Mouse (Mus musculus): ENCODE results near the gene Arxes2. TPM values are rescaled to one million over a fixed set of nuclear protein-coding genes. Genes with fewer than 3 reads are reported as not detected.

Gene Arxes2
- total RNA-seq (2015) (not detected in 2 replicates), total RNA-seq (2017) (not detected in 2 replicates)

DNA sequence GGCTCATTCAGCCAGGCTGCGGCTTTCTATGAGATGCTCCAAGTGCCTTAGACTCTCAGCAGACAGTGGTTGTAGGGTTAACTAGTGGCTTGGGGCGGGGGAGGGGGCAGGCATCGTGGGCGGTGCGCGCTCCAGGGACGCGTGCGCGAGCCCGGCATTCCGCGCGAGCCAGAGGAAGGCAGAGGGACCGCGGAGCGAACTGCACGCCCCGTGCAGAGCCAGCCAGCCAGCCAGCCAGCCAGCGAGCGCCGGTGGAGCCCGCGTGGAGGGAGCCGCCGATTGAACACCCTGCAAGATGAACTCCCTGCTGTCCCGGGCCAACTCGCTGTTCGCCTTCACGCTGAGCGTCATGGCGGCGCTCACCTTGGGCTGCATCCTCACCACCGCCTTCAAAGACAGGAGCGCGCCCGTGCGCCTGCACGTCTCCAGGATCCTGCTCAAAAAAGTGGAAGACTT lies at the start of gene Arxes2:
Gene Arxes2 (plus strand): TSS at position 161 of the 456 bp plus-strand sequence.
- ATAC-seq (ENCODE audit: poor library complexity, severe bottlenecking): peak; percentile 18; the same call in 1 of the 2 replicates

- no peak for ATAC-seq (ENCODE audit: poor library complexity, severe bottlenecking)
Observed at GRCm38 (mm10) chrX:135948699-135949437, 44.8 kb upstream of the Arxes2 start.

DNA sequence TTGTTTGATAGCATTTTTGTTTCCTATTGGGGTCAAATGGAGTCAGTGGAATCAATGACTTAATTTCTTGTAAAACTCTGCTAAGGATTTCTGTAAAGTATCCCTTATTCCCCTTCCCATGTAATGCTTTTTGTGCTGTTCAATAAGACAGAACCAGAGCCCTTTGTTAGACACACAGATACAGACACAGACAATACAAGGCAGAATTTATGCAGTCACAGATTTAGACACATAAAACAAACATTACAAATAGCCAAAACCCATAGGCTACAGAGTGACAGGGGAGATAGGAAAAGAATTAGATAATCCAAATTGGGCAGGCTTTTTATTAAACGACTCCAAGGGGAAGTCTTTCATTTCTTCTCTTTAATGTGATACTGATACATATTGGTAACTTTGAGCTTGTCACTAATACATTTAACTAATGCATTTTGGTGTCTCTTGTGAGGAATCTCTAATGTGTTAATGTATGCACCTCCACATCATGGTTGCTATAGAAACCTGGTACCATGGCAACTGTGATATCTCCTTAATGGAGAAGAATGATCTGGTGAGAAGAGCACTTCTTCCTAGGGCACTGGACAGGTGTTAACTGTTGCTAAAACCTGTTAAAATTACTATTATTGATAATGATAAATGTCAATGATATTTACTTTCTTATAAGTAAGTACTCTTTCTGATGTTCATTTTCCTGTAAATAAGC lies 36.5 kb upstream of the Arxes2 start:
- ATAC-seq (ENCODE audit: poor library complexity, severe bottlenecking): no peak

DNA sequence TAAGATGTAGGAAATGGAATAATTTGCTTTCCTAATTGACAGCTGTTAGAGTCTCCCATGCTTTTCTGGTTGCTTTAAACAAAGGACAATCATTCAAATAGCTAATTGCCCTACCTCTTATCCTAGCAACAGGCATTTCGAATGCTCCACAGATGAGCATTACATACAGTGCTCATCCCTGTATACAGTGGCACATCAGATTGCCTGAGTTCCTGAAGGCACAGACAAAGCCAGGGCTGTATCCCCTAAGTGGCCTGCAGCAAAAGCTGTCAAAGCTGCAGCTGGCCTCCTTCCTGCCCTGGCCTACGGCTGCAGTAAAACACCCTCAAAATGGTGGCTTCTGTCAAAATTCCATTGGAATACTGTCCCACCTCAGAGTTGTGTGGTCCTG lies 35.9 kb upstream of the Arxes2 start:
- no peak for ATAC-seq (ENCODE audit: poor library complexity, severe bottlenecking)

- ATAC-seq (ENCODE audit: poor library complexity, severe bottlenecking): no peak
Observed at GRCm38 (mm10) chrX:135958589-135959225, 34.9 kb upstream of the Arxes2 start.

DNA sequence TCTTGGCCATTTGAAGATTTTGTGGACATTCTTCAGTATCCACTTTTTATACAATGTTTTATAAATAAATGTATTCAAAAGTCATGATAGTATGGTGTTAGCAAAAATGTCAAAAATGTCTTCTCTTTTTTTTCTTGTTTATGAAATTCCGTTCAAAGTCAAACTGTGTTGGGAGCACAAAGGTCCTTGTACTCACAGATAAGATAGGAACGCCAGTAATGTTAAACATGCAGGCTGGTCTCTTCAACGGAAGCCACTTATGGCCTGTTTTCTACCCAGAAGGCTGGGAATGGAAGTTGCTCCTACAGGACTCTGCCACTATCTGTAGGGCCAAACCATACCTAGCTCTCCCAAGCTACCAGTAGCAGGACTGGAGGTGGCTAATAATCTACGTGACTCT lies 34.1 kb upstream of the Arxes2 start:
- no peak for ATAC-seq (ENCODE audit: poor library complexity, severe bottlenecking)

GRCm38 (mm10) chrX:135962342-135962741 lies 31.3 kb upstream of the Arxes2 start:
- no peak for ATAC-seq (ENCODE audit: poor library complexity, severe bottlenecking)

- no peak for ATAC-seq (ENCODE audit: poor library complexity, severe bottlenecking)
Observed at GRCm38 (mm10) chrX:135963130-135963529, 30.5 kb upstream of the Arxes2 start.

DNA sequence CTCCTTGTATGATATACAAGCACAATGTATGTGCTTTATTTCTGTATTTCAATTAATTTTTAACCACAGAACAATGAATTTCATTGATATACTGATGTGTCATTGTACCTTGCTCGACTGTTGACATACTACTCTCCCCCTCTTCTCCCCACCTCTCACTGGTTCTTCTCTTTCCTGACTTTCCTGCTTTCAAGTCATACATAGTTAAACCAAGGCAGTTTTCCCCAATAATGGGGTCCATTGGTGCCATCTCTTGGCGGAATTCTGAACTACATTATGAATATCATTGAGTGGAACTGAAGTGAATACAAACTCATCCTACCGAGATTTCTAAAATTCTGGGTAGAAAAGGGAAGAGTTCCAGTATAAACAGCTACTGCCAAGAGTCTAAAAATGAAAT lies 30.0 kb upstream of the Arxes2 start:
- no peak for ATAC-seq (ENCODE audit: poor library complexity, severe bottlenecking)

DNA sequence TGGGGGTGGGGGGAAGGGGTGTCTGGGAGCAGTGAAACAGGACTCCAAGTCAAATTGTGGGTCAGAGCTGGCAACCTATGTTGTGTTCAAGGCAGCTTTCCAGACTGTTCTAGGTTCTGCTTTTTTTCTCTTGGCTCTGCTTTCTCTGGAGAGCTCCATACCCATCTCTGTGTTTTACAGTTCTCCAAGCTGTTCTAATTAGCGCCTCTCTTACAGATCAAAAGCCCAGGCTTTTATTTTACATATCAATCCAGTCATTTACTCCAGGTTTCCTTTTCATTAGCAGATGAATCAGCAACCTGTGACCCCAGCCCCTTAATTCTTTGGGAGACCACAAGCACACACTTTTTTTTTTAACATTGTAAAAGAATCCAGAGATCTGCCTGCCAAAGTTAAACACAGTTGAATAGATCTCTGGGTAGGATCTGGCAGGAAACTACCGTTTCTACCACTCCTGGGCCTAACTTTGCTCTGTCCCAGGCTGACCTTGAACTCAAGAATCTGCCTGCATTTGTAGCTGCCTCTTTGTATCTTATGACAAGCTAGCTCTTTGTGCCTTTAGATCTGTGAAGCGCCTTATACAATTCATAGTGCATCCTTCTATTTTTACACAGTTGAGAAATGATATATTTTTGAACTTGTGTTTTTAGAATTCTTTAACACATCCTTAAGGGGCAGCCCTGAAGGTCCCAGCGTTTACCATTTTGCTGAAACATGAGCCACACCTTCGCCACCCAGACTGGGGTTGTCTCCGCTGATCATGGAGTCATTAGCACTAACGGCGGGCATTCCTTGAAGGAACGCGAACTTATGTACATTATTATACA lies 19.8 kb upstream of the Arxes2 start:
- no peak for ATAC-seq (ENCODE audit: poor library complexity, severe bottlenecking)

DNA sequence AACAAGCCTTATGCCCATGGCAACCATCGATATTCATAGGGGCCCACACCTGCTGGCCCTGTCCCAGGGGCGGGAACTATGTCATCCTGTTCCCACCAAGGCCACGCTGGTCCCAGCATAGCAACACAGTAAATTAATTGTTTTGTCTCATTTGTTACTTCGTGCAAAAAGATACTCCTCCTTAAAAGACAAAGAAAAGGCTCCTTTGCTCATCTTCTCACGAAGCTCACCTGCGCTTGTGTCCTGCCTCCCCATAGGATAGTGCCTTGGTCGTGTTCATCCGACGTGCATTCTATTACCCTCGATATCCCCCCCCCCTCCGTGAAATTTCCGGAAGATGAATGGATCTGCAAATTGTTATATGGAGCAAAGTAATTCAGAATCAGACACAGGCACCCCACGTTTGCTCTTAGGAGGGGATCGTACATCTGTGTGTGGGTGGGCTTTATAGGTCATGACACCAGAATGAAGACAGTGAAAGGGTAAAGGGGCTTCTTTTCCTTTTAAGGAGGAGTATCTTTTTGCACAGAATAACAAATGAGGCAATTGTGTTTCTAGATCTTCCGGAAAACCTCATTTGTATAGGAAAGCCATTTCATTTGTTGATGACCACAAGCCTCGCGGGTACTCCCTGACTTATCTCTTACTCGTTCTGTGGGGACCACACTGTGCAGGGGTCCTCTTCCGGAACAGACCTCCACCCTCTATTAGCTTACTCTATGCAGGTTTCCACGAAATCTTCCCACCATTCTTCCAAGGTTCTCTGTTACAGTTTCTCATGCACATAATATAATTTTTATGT lies 19.0 kb upstream of the Arxes2 start:
- no peak for ATAC-seq (ENCODE audit: poor library complexity, severe bottlenecking)

DNA sequence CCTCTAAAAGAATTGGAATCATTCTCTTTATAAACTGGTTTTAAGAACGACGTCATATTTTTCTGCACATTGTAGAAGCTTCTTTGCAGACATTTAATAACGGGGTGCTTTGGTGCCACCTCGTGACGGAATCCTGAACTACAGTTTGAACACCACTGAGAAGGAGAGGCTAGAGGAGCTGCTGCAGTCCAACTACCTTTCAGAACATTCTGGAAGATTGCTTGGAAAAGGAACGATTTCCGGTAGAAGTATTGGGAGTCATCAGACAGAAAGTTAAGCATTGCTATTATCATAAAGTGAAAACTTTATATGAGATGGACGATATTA lies 18.4 kb upstream of the Arxes2 start:
- no peak; the same call in 1 of the 2 replicates for ATAC-seq (ENCODE audit: poor library complexity, severe bottlenecking)

- ATAC-seq (ENCODE audit: poor library complexity, severe bottlenecking): no peak
Observed at GRCm38 (mm10) chrX:135984539-135985260, 8.9 kb upstream of the Arxes2 start.

DNA sequence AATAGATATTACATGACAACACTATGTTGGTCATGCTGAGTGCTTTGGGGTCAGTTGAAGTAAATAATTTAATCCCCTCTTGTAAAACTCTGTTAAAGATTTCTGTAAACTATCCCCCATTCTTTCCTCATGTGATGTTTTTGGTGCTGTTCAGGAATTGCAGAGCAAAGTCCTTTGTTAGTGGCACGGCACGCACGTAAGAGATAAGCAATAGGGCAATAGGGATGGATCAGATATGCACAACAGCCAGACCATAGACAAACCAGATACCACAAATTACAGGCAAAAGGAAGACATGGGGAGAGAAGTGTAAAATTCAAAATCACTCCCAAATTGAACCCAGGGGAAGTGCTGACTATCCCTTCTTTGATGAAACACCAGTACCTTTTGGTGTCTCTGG lies 7.4 kb upstream of the Arxes2 start:
- no peak for ATAC-seq (ENCODE audit: poor library complexity, severe bottlenecking)

DNA sequence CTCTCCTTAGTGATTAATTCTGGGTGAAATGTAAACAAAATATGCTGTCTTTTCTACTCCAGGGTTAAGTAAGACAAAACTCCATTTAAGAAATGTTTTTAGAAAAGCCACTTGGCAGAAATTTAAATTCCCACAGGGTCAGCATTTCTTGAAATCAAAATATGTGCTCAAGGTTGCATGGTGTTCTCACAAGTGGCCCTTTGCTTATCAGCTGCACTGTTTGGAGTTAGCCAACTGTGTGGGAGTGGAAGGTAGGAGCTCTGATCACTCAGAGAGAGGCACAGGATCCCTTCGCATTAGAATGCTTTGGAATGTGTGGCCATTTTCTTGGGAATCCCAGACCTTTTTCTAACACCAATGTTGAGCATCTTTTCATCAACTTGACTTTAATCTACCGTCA lies 3.0 kb upstream of the Arxes2 start:
- ATAC-seq (ENCODE audit: poor library complexity, severe bottlenecking): no peak

GRCm38 (mm10) chrX:135993192-135993594 lies 431 bp upstream of the Arxes2 start:
- ATAC-seq (ENCODE audit: poor library complexity, severe bottlenecking): 0 out of 2 replicates have a peak, but pooled peaks have one; percentile 27

DNA sequence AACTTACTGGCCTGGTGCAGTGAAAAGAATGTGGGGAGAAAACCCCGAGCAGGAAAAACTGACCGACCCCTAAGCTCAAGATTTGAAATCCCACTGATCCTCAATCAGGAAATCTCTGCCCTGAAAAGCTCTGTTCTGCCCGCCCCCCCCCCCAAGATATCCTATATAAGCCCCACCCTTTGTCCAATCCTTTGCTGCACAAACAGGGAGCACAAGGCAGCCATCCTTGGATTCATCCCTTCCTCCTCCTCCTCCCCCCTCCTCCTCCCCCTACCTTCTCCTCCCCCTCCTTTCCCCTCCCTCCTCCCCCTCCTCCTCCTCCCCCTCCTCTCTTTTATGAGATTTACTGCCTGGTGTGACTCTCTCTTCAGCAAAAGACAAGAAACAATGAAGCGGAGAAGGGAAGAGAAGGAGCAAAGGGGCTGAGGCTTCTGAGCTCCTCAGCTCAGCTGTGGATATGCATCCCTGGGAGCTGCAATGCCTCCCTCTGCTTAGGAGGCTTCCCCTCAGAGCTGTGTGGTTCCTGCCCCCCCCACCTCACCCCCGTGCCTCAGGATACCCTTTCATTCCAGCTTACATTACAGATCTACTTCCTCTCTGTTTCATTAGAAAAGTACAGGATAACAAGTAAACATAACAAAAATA lies 13.7 kb downstream of the Arxes2 start:
- no peak for ATAC-seq (ENCODE audit: poor library complexity, severe bottlenecking)

DNA sequence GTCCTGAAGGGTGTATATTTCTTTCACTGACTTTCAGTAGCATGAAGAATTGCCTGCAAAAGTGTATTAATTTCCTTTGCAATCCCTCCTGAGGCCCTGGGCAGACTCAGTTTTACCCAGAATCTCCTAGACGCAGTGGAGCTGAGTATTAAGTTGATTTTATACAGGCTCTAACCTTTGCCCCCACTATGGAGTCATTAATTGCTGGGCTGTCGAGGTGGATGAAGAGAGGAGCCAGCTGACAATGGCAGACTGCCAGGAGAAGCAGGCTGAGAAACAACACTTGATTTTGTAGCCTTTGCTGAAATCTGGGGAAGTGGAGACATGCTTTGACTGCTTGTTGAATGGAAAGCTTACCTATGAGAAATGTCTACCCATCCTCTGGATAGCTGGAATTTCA lies 20.8 kb downstream of the Arxes2 start:
- ATAC-seq (ENCODE audit: poor library complexity, severe bottlenecking): no peak

- ATAC-seq (ENCODE audit: poor library complexity, severe bottlenecking): no peak
Observed at GRCm38 (mm10) chrX:136030331-136030730, 36.7 kb downstream of the Arxes2 start.
